Mouse (Mus musculus): Measurements from ENCODE around the gene Bpifb5.
"Not testable (repeated sequence)": the region's sequence is repeated elsewhere in the genome, so short reads cannot be mapped to it uniquely, and the experiment has no call there.

The Bpifb5 gene

GRCm38 (mm10) chr2:154240771-154241170 lies 17.2 kb downstream of the Bpifb5 start:
- DNase-seq (ENCODE audit: low spot score), result no peak

- DNase-seq (ENCODE audit: low spot score), result not testable (repeated sequence)
These were observed 19.2 kb downstream of the Bpifb5 start for GRCm38 (mm10) chr2:154242726-154243125.

- DNase-seq (ENCODE audit: low spot score), result peak; percentile 9
These were observed 20.0 kb downstream of the Bpifb5 start for GRCm38 (mm10) chr2:154243356-154244036.

GRCm38 (mm10) chr2:154245322-154245721 lies 21.8 kb downstream of the Bpifb5 start:
- DNase-seq (ENCODE audit: low spot score), result no peak

GRCm38 (mm10) chr2:154255254-154255653 lies 31.7 kb downstream of the Bpifb5 start:
- not testable (repeated sequence) for DNase-seq (ENCODE audit: low spot score)

- no peak for DNase-seq (ENCODE audit: low spot score)
These were observed 32.2 kb downstream of the Bpifb5 start for GRCm38 (mm10) chr2:154255770-154256169.

GRCm38 (mm10) chr2:154257554-154257953 lies 34.0 kb downstream of the Bpifb5 start, which contains the start of gene Bpifb9a:
Gene Bpifb9a, plus strand, starts transcription at chr2:154257854.
- DNase-seq (ENCODE audit: low spot score), result not testable (repeated sequence)

- not testable (repeated sequence) for DNase-seq (ENCODE audit: low spot score)
These were observed 40.9 kb downstream of the Bpifb5 start for GRCm38 (mm10) chr2:154264397-154264796.

All from layer of hippocampus, adult 9-10 months (tissue).